Mouse (Mus musculus): ENCODE measurements at regions not wholly inside any gene's neighbourhood (a gene's known extent, or its start where the extent isn't known, plus 50 kb on each side); places are given as distances from the start of the nearest gene placed in this dataset.

GRCm38 (mm10) chr3:40456070-40456469 lies 75.0 kb upstream of the Intu start:
- TF ChIP-seq CTCF (IDR thresholded peaks at IDR 0.05; ENCODE audit: control insufficient read depth, insufficient read depth, insufficient read length): no peak
- TF ChIP-seq FOSL1 (IDR thresholded peaks at IDR 0.05; ENCODE audit: insufficient read depth, low read length, poor library complexity, severe bottlenecking): no peak
- no peak for TF ChIP-seq CEBPB (IDR thresholded peaks at IDR 0.05; ENCODE audit: low read depth)
- TF ChIP-seq MYOD1 (IDR thresholded peaks at IDR 0.05; ENCODE audit: control insufficient read depth, insufficient read length, low read depth): no peak
- TF ChIP-seq MAX (IDR thresholded peaks at IDR 0.05): no peak
- TF ChIP-seq USF1 (IDR thresholded peaks at IDR 0.05; ENCODE audit: low read depth): no peak
- no peak for TF ChIP-seq MYOG (IDR thresholded peaks at IDR 0.05; ENCODE audit: control insufficient read depth, extremely low read depth, insufficient read length)
- Histone ChIP-seq H3K79me2 (ENCODE audit: control insufficient read depth, insufficient read depth) (no peaks in the 10 kb centered on the region), H3K27me3 (ENCODE audit: control insufficient read depth, insufficient read depth, insufficient read length) (no peaks in the 10 kb centered on the region), H3K36me3 (ENCODE audit: control insufficient read depth, insufficient read depth) (no peaks in the 10 kb centered on the region), H3ac (ENCODE audit: control insufficient read depth, insufficient read length, low read depth) (no peak overlapping the region), H3K79me3 (ENCODE audit: low read depth) (no peaks in the 10 kb centered on the region), H3K4me3 (ENCODE audit: insufficient read depth, poor library complexity, severe bottlenecking) (no peak overlapping the region)

GRCm38 (mm10) chr3:40458490-40458889 lies 72.6 kb upstream of the Intu start:
- no peak overlapping the region for H3K4me3 ChIP-seq (ENCODE audit: insufficient read depth, poor library complexity, severe bottlenecking)
- TF ChIP-seq USF1 (IDR thresholded peaks at IDR 0.05; ENCODE audit: low read depth): no peak
- TF ChIP-seq FOSL1 (IDR thresholded peaks at IDR 0.05; ENCODE audit: insufficient read depth, low read length, poor library complexity, severe bottlenecking): no peak
- TF ChIP-seq CTCF (IDR thresholded peaks at IDR 0.05; ENCODE audit: control insufficient read depth, insufficient read depth, insufficient read length): no peak
- no peak overlapping the region for H3ac ChIP-seq (ENCODE audit: control insufficient read depth, insufficient read length, low read depth)
- H3K36me3 ChIP-seq (ENCODE audit: control insufficient read depth, insufficient read depth): no peaks in the 10 kb centered on the region
- no peaks in the 10 kb centered on the region for H3K79me2 ChIP-seq (ENCODE audit: control insufficient read depth, insufficient read depth)
- no peaks in the 10 kb centered on the region for H3K27me3 ChIP-seq (ENCODE audit: control insufficient read depth, insufficient read depth, insufficient read length)
- H3K79me3 ChIP-seq (ENCODE audit: low read depth): no peaks in the 10 kb centered on the region

GRCm38 (mm10) chr3:40463446-40463845 lies 67.6 kb upstream of the Intu start:
- H3K79me2 ChIP-seq (ENCODE audit: control insufficient read depth, insufficient read depth): no peaks in the 10 kb centered on the region
- H3K4me3 ChIP-seq (ENCODE audit: insufficient read depth, poor library complexity, severe bottlenecking): no peak overlapping the region
- no peak for TF ChIP-seq FOSL1 (IDR thresholded peaks at IDR 0.05; ENCODE audit: insufficient read depth, low read length, poor library complexity, severe bottlenecking)

GRCm38 (mm10) chr3:40470101-40470500 lies 61.0 kb upstream of the Intu start:
- TF ChIP-seq FOSL1 (IDR thresholded peaks at IDR 0.05; ENCODE audit: insufficient read depth, low read length, poor library complexity, severe bottlenecking): no peak
- TF ChIP-seq CEBPB (IDR thresholded peaks at IDR 0.05; ENCODE audit: low read depth): no peak
- no peak for TF ChIP-seq CTCF (IDR thresholded peaks at IDR 0.05; ENCODE audit: control insufficient read depth, insufficient read depth, insufficient read length)
- no peak for TF ChIP-seq MYOG (IDR thresholded peaks at IDR 0.05; ENCODE audit: control insufficient read depth, extremely low read depth, insufficient read length)
- TF ChIP-seq MYOD1 (IDR thresholded peaks at IDR 0.05; ENCODE audit: control insufficient read depth, insufficient read length, low read depth): no peak
- TF ChIP-seq MAX (IDR thresholded peaks at IDR 0.05): no peak
- no peak for TF ChIP-seq USF1 (IDR thresholded peaks at IDR 0.05; ENCODE audit: low read depth)
- no peak overlapping the region for H3K4me3 ChIP-seq (ENCODE audit: insufficient read depth, poor library complexity, severe bottlenecking)
- H3K36me3 ChIP-seq (ENCODE audit: control insufficient read depth, insufficient read depth): no peaks in the 10 kb centered on the region
- H3K79me2 ChIP-seq (ENCODE audit: control insufficient read depth, insufficient read depth): no peaks in the 10 kb centered on the region
- no peak overlapping the region for H3ac ChIP-seq (ENCODE audit: control insufficient read depth, insufficient read length, low read depth)
- H3K27me3 ChIP-seq (ENCODE audit: control insufficient read depth, insufficient read depth, insufficient read length): no peaks in the 10 kb centered on the region
- no peaks in the 10 kb centered on the region for H3K79me3 ChIP-seq (ENCODE audit: low read depth)

More at GRCm38 (mm10) chr3:40463446-40463845, 67.6 kb upstream of the Intu start:
- no peak overlapping the region for H3ac ChIP-seq (ENCODE audit: control insufficient read depth, insufficient read length, low read depth)
- H3K79me3 ChIP-seq (ENCODE audit: low read depth): no peaks in the 10 kb centered on the region
- H3K36me3 ChIP-seq (ENCODE audit: control insufficient read depth, insufficient read depth): no peaks in the 10 kb centered on the region
- no peaks in the 10 kb centered on the region for H3K27me3 ChIP-seq (ENCODE audit: control insufficient read depth, insufficient read depth, insufficient read length)

GRCm38 (mm10) chr3:40472766-40473165 lies 58.3 kb upstream of the Intu start:
- H3K79me2 ChIP-seq (ENCODE audit: control insufficient read depth, insufficient read depth): no peaks in the 10 kb centered on the region
- H3ac ChIP-seq (ENCODE audit: control insufficient read depth, insufficient read length, low read depth): no peak overlapping the region

GRCm38 (mm10) chr3:40480258-40480951 lies 50.7 kb upstream of the Intu start:
- H3K79me2 ChIP-seq (ENCODE audit: control insufficient read depth, insufficient read depth): no peaks in the 10 kb centered on the region
- H3K36me3 ChIP-seq (ENCODE audit: control insufficient read depth, insufficient read depth): no peaks in the 10 kb centered on the region
- H3K4me3 ChIP-seq (ENCODE audit: insufficient read depth, poor library complexity, severe bottlenecking): no peak overlapping the region
- H3K79me3 ChIP-seq (ENCODE audit: low read depth): no peaks in the 10 kb centered on the region
- H3ac ChIP-seq (ENCODE audit: control insufficient read depth, insufficient read length, low read depth): no peak overlapping the region
- no peak for TF ChIP-seq MAX (IDR thresholded peaks at IDR 0.05)
- H3K27me3 ChIP-seq (ENCODE audit: control insufficient read depth, insufficient read depth, insufficient read length): no peaks in the 10 kb centered on the region

More at GRCm38 (mm10) chr3:40472766-40473165, 58.3 kb upstream of the Intu start:
- no peaks in the 10 kb centered on the region for H3K27me3 ChIP-seq (ENCODE audit: control insufficient read depth, insufficient read depth, insufficient read length)
- no peak overlapping the region for H3K4me3 ChIP-seq (ENCODE audit: insufficient read depth, poor library complexity, severe bottlenecking)
- no peaks in the 10 kb centered on the region for H3K79me3 ChIP-seq (ENCODE audit: low read depth)
- TF ChIP-seq FOSL1 (IDR thresholded peaks at IDR 0.05; ENCODE audit: insufficient read depth, low read length, poor library complexity, severe bottlenecking) (no peak), USF1 (IDR thresholded peaks at IDR 0.05; ENCODE audit: low read depth) (peak; percentile 14)
- H3K36me3 ChIP-seq (ENCODE audit: control insufficient read depth, insufficient read depth): no peaks in the 10 kb centered on the region

Data from C2C12 (cell line).